Mouse (Mus musculus) stomach, embryonic 15.5 days (tissue): Measurements from ENCODE around the gene Prps1l3. TPM values are rescaled to one million over a fixed set of nuclear protein-coding genes. Genes with fewer than 3 reads are reported as not detected.

Source experiments
- ATAC-seq: fragments of 200-750 bp; cut with Nextera tagmentation; 2 replicates; pipeline ENCODE4 v1.8.0; 2017; ENCODE audit warnings: low read depth, moderate number of reproducible peaks, moderate TSS enrichment; ENCODE audit not compliant: insufficient read depth, low FRiP score
- H3K27ac ChIP-seq: fragments of 300-500 bp; sonication (generic); 2 replicates; pipeline ENCODE4 v1.5.1; 2015; ENCODE audit warnings: mild to moderate bottlenecking, inconsistent platforms
- H3K27me3 ChIP-seq: fragments of 300-500 bp; sonication (generic); replicated peaks from 2 replicates; pipeline ENCODE4 v1.6.1; 2015; ENCODE audit warnings: inconsistent platforms
- H3K36me3 ChIP-seq: fragments of 300-500 bp; sonication (generic); 2 replicates; pipeline ENCODE4 v1.6.1; 2015; ENCODE audit warnings: inconsistent platforms
- H3K4me1 ChIP-seq: fragments of 300-500 bp; sonication (generic); 2 replicates; pipeline ENCODE4 v1.6.1; 2015; ENCODE audit warnings: inconsistent platforms
- H3K4me2 ChIP-seq: fragments of 300-500 bp; sonication (generic); 2 replicates; pipeline ENCODE4 v1.6.1; 2015; ENCODE audit warnings: mild to moderate bottlenecking, inconsistent platforms
- H3K4me3 ChIP-seq: fragments of 300-500 bp; sonication (generic); replicated peaks from 2 replicates; pipeline ENCODE4 v1.5.1; 2015; ENCODE audit warnings: inconsistent platforms
- H3K9ac ChIP-seq: fragments of 300-500 bp; sonication (generic); 2 replicates; pipeline ENCODE4 v1.6.1; 2015; ENCODE audit warnings: inconsistent platforms
- H3K9me3 ChIP-seq: fragments of 300-500 bp; sonication (generic); 2 replicates; pipeline ENCODE4 v1.6.1; 2016; ENCODE audit warnings: inconsistent platforms
- WGBS: fragments of 180-500 bp; shearing (Covaris S2); methylation state at CpG from one replicate; pipeline ENCODE4 v1.1.7; 2015; 5-methylcytosine and 5-hydroxymethylcytosine counted together
- polyA plus RNA-seq: library from polyadenylated mRNA; unstranded; fragments of >200 nt; fragmentation: Nextera tagmentation; extraction: Ambion mirVana; gene quantifications from 2 replicates; pipeline ENCODE4 v1.2.1, GENCODE M21; 2015

Prps1l3 gene
- polyA plus RNA-seq = 63.5 and 63.9 TPM in 2 replicates

- ATAC-seq = peak; percentile 98
- Histone ChIP-seq H3K36me3 (no peaks in the 10 kb centered on the region), H3K4me3 (peak within 1 kb of the TSS; percentile 72), H3K9me3 (no peaks in the 10 kb centered on the region), H3K4me1 (peaks cover 6% of the 10 kb centered on the region; the same call in 1 of the 2 replicates), H3K27me3 (no peaks in the 10 kb centered on the region), H3K9ac (peak within 1 kb of the TSS; percentile 86), H3K4me2 (peak within 1 kb of the TSS; percentile 66), H3K27ac (peak within 1 kb of the TSS; percentile 89)
- WGBS = under 1% methylated on average over 57 of the region's 58 CpGs
Measured at GRCm38 (mm10) chr12:57230192-57230706, at the start of gene Prps1l3, which contains the start of gene Mipol1. Gene Prps1l3, plus strand, starts transcription at chr12:57230412. Gene Mipol1, plus strand, starts transcription at chr12:57230427.

- Histone ChIP-seq H3K4me2 (no peak overlapping the region), H3K36me3 (no peaks in the 10 kb centered on the region), H3K4me3 (no peak overlapping the region), H3K4me1 (no peaks in the 10 kb centered on the region), H3K27ac (no peak overlapping the region), H3K27me3 (no peaks in the 10 kb centered on the region), H3K9ac (no peak overlapping the region), H3K9me3 (no peaks in the 10 kb centered on the region)
- no peak; the same call in 1 of the 2 replicates for ATAC-seq
- WGBS = 56% methylated on average over 2 of the region's 2 CpGs
Measured at GRCm38 (mm10) chr12:57184401-57185147, 45.6 kb upstream of the Prps1l3 start.

DNA sequence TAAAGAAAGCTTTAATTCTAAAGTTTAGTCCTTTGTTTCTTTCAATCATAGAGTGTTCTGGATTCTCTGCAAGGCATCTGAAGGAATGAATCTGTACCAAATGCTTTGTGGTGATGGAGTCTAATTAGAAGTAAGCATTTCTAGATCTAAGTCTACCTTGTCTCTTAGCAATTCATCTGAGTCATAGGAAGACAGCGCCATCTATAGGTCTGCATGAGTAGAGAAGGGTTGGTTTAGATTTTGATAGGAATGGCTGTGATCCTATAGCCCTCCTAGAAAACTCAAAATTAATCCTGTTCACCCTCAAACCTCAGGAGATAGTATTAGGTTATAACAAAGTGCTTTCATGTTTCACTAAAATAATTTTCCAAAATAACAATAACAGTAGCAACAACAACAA lies 44.7 kb upstream of the Prps1l3 start:
- H3K4me1 ChIP-seq = no peaks in the 10 kb centered on the region
- no peaks in the 10 kb centered on the region for H3K27me3 ChIP-seq
- 0% methylated on average over 1 of the region's 1 CpGs for WGBS
- H3K4me3 ChIP-seq = no peak overlapping the region
- no peaks in the 10 kb centered on the region for H3K9me3 ChIP-seq
- no peaks in the 10 kb centered on the region for H3K36me3 ChIP-seq
- no peak overlapping the region for H3K9ac ChIP-seq
- H3K27ac ChIP-seq = no peak overlapping the region
- ATAC-seq = no peak
- no peak overlapping the region for H3K4me2 ChIP-seq

DNA sequence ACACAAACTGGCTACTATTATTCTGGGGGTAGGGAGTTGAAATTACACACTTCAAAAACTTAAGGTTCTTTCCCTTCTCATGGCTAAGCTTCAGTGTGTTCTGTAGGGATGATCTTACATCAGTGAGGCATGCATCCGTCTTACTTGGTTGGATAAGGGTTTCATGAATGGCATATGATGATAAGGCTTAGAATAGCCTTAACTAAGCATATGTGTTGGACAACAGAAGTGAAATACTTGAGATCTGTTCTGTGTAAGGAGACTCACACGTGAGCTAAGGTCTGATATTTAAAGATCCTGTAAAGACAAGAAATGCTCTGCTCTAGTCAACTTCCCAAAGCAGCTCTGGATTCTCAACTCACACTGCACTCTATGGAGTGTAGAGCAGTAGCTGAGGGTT lies 44.1 kb upstream of the Prps1l3 start:
- Histone ChIP-seq H3K4me2 (no peak overlapping the region), H3K4me3 (no peak overlapping the region), H3K27ac (no peak overlapping the region), H3K9me3 (no peaks in the 10 kb centered on the region), H3K36me3 (no peaks in the 10 kb centered on the region), H3K4me1 (no peaks in the 10 kb centered on the region), H3K27me3 (no peaks in the 10 kb centered on the region), H3K9ac (no peak overlapping the region)
- peak; percentile 39; the same call in 1 of the 2 replicates for ATAC-seq
- WGBS = 64% methylated on average over 2 of the region's 2 CpGs

- Histone ChIP-seq H3K4me3 (no peak overlapping the region), H3K4me1 (no peaks in the 10 kb centered on the region), H3K36me3 (no peaks in the 10 kb centered on the region), H3K9me3 (no peaks in the 10 kb centered on the region), H3K4me2 (no peak overlapping the region), H3K9ac (no peak overlapping the region), H3K27ac (no peak overlapping the region), H3K27me3 (no peaks in the 10 kb centered on the region)
- no peak for ATAC-seq
- 62% methylated on average over 4 of the region's 4 CpGs for WGBS
Measured at GRCm38 (mm10) chr12:57187032-57187431, 43.2 kb upstream of the Prps1l3 start.

- Histone ChIP-seq H3K9me3 (no peaks in the 10 kb centered on the region), H3K9ac (no peak overlapping the region; the same call in 1 of the 2 replicates), H3K36me3 (no peaks in the 10 kb centered on the region), H3K4me1 (no peaks in the 10 kb centered on the region), H3K4me2 (no peak overlapping the region), H3K27me3 (no peaks in the 10 kb centered on the region), H3K27ac (no peak overlapping the region), H3K4me3 (no peak overlapping the region)
- peak; percentile 65; the same call in 1 of the 2 replicates for ATAC-seq
- WGBS = 25% methylated on average over 3 of the region's 3 CpGs
Measured at GRCm38 (mm10) chr12:57194609-57195008, 35.6 kb upstream of the Prps1l3 start.

GRCm38 (mm10) chr12:57196286-57196607 lies 34.0 kb upstream of the Prps1l3 start:
- ATAC-seq = no peak
- 11% methylated on average over 8 of the region's 8 CpGs for WGBS
- 0 out of 2 replicates have a peak overlapping the region, but pooled peaks have one; percentile 30 for H3K9ac ChIP-seq

DNA sequence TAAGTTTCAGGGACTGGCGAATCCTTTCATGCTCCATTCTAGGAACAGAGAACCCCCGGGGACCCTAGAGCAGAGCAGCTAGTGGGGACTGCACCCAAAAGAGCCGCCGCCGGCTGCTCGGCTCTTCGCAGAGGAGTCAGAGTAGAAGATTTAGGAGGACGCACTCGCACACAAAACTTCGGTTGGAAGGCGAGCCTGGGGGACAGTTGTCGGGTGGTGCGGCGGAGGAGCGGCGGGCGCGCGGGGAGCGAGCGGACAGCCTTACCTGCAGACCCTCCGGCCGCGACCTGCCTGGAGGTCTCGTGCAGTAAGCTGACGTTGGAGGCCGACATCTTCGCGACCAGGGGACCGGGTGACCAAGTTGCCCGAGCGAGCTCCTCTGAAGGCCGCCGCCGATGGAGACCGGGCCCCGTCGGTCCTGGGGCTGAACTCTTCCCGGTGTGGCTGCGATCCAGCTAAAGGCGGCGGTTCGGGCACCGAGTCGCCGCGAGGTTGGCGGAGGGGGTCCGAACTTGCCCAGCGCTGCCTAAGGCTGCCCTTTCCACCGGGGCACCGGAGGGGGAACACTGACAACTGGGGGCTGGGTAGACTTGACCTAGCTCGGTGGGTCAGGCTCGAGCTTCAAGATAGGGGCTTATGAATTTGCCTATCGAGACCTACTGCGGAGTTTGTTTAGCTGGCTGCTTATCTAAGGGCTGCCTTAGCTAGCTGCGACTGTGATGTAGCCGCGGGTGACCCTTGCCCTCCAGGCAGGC lies 33.4 kb upstream of the Prps1l3 start:
- Histone ChIP-seq H3K27me3 (no peaks in the 10 kb centered on the region), H3K4me1 (no peaks in the 10 kb centered on the region)
- ATAC-seq = peak; percentile 85

More at GRCm38 (mm10) chr12:57196286-57196607, 34.0 kb upstream of the Prps1l3 start:
- H3K27ac ChIP-seq = no peak overlapping the region
- H3K4me3 ChIP-seq = peak overlapping the region; percentile 52
- peak overlapping the region; percentile 84 for H3K4me2 ChIP-seq
- H3K9me3 ChIP-seq = no peaks in the 10 kb centered on the region
- H3K4me1 ChIP-seq = no peaks in the 10 kb centered on the region
- no peaks in the 10 kb centered on the region for H3K36me3 ChIP-seq
- no peaks in the 10 kb centered on the region for H3K27me3 ChIP-seq

DNA sequence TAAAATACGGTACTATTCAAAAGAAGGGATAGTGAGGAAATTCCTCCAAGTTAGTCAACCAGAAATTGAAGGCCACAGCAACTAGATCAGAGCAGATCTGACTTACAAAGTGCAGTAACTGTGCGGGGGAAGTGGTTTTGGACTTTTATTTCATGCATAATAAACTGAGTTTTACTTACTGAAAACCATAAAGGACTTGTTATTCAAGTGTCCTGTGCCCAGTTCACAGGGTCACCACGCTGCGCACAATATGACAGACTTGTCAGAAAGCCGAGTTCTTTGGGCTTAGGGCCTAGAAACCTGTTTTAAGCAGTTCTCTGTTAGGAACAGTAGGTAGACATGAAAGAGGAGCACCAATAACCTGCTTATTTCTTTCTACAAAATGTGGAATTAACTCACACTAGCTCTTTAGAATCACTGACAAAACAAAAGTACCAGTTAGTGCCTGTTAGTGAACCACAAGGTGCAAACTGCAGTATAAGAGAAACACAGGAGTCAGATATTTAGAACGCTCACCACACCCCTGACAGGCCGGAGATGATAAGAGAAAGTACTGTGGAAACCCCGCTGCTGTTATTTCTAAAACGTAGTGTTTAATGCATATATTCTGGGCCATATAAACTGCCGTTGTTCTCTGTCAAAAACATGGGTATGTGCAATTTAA lies 32.7 kb upstream of the Prps1l3 start, which contains the start of gene Slc25a21:
Gene Slc25a21, minus strand, starts transcription at position 110 of the 664 bp plus-strand sequence.
- H3K4me1 ChIP-seq = no peaks in the 10 kb centered on the region
- H3K27me3 ChIP-seq = no peaks in the 10 kb centered on the region
- peak within 1 kb of the TSS; percentile 52 for H3K4me3 ChIP-seq
- ATAC-seq = peak; percentile 75; the same call in 1 of the 2 replicates
- H3K9ac ChIP-seq = peak within 1 kb of the TSS; percentile 30
- 66% methylated on average over 10 of the region's 10 CpGs for WGBS
- H3K4me2 ChIP-seq = peak within 1 kb of the TSS; percentile 84
- no peaks in the 10 kb centered on the region for H3K36me3 ChIP-seq
- H3K27ac ChIP-seq = no peak within 1 kb of the TSS
- no peaks in the 10 kb centered on the region for H3K9me3 ChIP-seq

More for the DNA sequence above, 33.4 kb upstream of the Prps1l3 start:
- Histone ChIP-seq H3K4me2 (peak overlapping the region; percentile 84), H3K4me3 (peak overlapping the region; percentile 52), H3K36me3 (no peaks in the 10 kb centered on the region), H3K9ac (peak overlapping the region; percentile 30), H3K27ac (no peak overlapping the region), H3K9me3 (no peaks in the 10 kb centered on the region)
- 2% methylated on average over 59 of the region's 59 CpGs for WGBS

DNA sequence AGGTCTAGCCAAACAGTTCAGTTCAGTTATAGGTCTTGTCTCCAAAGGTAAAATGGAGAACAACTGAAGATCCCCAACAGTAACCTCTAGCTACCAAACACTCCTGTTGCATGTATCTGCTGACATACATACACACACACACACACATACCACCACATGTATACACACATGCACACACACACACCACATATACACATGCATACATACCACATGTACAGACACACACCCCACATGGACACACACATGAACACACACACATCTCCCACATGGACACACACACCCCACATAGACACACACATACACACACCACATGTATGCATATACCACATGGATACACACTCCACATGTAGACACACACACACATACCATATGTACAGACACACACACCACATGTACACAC lies 31.9 kb upstream of the Prps1l3 start:
- H3K27me3 ChIP-seq = no peaks in the 10 kb centered on the region
- ATAC-seq = no peak
- no peak overlapping the region for H3K4me2 ChIP-seq
- no peaks in the 10 kb centered on the region for H3K36me3 ChIP-seq
- H3K9me3 ChIP-seq = no peaks in the 10 kb centered on the region
- no peaks in the 10 kb centered on the region for H3K4me1 ChIP-seq
- H3K27ac ChIP-seq = no peak overlapping the region
- no peak overlapping the region for H3K9ac ChIP-seq
- no peak overlapping the region for H3K4me3 ChIP-seq

DNA sequence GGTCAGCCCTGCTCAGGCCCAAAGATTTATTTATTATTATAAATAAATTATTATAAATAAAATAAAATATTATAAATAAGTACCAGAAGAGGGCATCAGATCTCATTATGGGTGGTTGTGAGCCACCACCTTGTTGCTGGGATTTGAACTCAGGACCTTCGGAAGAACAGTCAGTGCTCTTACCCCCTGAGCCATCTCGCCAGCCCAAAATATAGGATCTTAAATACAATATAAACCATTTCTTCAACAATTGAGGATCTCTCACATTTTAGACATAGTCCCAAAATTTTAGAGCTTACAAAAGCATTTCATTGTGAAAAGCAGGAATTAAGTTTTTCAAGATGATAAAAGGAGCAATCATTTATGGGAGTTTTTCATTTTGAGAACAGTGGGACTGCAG lies 30.8 kb upstream of the Prps1l3 start:
- H3K9ac ChIP-seq = no peak overlapping the region
- H3K4me1 ChIP-seq = no peaks in the 10 kb centered on the region
- no peak for ATAC-seq
- no peak overlapping the region for H3K4me3 ChIP-seq
- H3K9me3 ChIP-seq = no peaks in the 10 kb centered on the region
- H3K36me3 ChIP-seq = no peaks in the 10 kb centered on the region
- H3K4me2 ChIP-seq = no peak overlapping the region
- H3K27ac ChIP-seq = no peak overlapping the region
- 99% methylated on average over 2 of the region's 2 CpGs for WGBS
- no peaks in the 10 kb centered on the region for H3K27me3 ChIP-seq
